Mouse (Mus musculus) gastrocnemius, adult 2 months (tissue): ENCODE measurements around the gene Ints12. TPM values are rescaled to one million over a fixed set of nuclear protein-coding genes. Genes with fewer than 3 reads are reported as not detected.

Source experiments
- DNase-seq: peaks from one replicate; pipeline ENCODE4 v3.0.0; 2022
- H3K27ac ChIP-seq: fragments of 200-600 bp; 2 replicates; pipeline ENCODE4 v1.8.1; 2022; ENCODE audit warnings: mild to moderate bottlenecking
- H3K4me3 ChIP-seq: fragments of 200-600 bp; 2 replicates; pipeline ENCODE4 v1.8.1; 2022; ENCODE audit warnings: mild to moderate bottlenecking, moderate library complexity
- CTCF ChIP-seq: fragments of 200-600 bp; IDR thresholded peaks from 2 replicates; pipeline ENCODE4 v1.8.1; 2022; ENCODE audit warnings: antibody characterized with exemption, mild to moderate bottlenecking, moderate library complexity
- intact Hi-C: fragments of 180-260 bp; cut with DNase I; formaldehyde crosslinking; loops from one replicate; pipeline ENCODE4 v1.15.1; 2025
- long read RNA-seq, 2 experiments: library from polyadenylated mRNA; stranded (forward); transcript quantifications; one replicate each; pipeline ENCODE4 v2.0.0; 2021
- total RNA-seq, 2 experiments: library from RNA; stranded (reverse); gene quantifications; 2 replicates each; pipeline ENCODE4 v1.2.3; 2021

The Ints12 gene
- 1 to 10 TPM; 7.4 to 7.5 TPM for total RNA-seq
- long read RNA-seq, experiment 1, transcript Ints12-201 (7 exons, 3,101 nt): major isoform, 9 of 12 reads
- long read RNA-seq, experiment 1, partial matches to known transcripts: 2 of 12 reads
- long read RNA-seq, experiment 1, other reads (novel, unspliced or antisense): 1 of 12 reads
- long read RNA-seq, experiment 2, transcript Ints12-201 (7 exons, 3,101 nt): major isoform, 10 of 11 reads
- long read RNA-seq, experiment 2, partial matches to known transcripts: 1 of 11 reads
- long read RNA-seq, experiment 2, other reads (novel, unspliced or antisense): 0 of 11 reads

- TF ChIP-seq CTCF: no peak
- peak within 1 kb of the TSS; percentile 77 for H3K4me3 ChIP-seq
- H3K27ac ChIP-seq: peak within 1 kb of the TSS; percentile 96
- DNase-seq: peak; percentile 92
- intact Hi-C loops: loop anchor here (10.0 kb wide), 1 partner anchor 407 kb away; the partner anchor contains the start of genes Aimp1 and Tbck
Measured at GRCm38 (mm10) chr3:133091664-133092273, at the start of gene Ints12, which contains the start of gene Gstcd. Ints12 (plus strand) TSS chr3:133091840. Gstcd (minus strand) TSS chr3:133092033.

GRCm38 (mm10) chr3:133052068-133052467 is 39.6 kb upstream of the Ints12 start:
- intact Hi-C loops: no loop called here
- DNase-seq: no peak
- TF ChIP-seq CTCF: no peak
- Histone ChIP-seq H3K27ac (no peak overlapping the region), H3K4me3 (no peak overlapping the region)

GRCm38 (mm10) chr3:133075560-133075959 is 16.1 kb upstream of the Ints12 start:
- intact Hi-C loops: no loop called here
- DNase-seq: no peak
- H3K27ac ChIP-seq: no peak overlapping the region
- no peak for TF ChIP-seq CTCF
- no peak overlapping the region for H3K4me3 ChIP-seq

DNA sequence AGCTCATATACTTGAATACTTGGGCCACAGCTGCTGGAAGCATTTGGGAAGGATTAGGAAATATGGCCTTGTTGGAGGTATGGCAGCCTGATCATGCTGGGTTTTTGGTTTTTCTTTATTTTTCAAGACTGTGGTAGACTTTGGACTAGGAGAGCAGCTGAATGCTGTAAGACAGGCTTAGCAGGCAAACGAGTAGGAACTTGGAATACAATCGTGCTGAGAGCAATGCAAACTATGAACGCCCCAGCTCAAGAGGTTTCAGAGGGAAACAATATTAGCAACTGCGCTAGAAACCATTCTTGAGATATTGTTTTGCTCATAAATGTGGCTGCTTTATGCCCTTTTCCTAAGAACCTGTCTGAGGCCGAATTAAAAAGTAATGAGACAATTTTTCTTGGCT is 8.9 kb upstream of the Ints12 start:
- no peak for DNase-seq
- Histone ChIP-seq H3K27ac (no peak overlapping the region), H3K4me3 (no peak overlapping the region)
- intact Hi-C loops: loop anchor here (10.0 kb wide), 2 partner anchors 192 to 338 kb away; no protein-coding TSS in a partner anchor
- no peak for TF ChIP-seq CTCF

DNA sequence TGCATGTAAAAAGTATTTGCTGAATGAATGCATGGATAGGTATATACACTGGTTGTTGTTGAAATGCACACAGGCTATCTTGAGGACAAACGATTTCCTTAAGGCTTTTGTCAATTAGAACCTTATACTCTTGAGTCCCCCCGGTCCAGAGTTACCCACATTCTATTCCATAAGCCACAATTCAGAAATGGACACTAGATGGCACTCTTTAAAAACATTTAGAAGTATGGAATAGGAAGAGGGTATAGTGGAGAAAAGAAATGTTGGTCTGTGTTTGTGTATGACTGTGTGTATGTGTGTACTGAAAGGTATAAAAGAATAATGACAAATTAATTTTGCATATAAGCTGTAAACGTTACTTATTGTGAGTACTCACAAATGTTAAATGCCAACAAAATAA is 5.8 kb upstream of the Ints12 start:
- Histone ChIP-seq H3K27ac (no peak overlapping the region), H3K4me3 (no peak overlapping the region)
- peak; percentile 54 for TF ChIP-seq CTCF
- intact Hi-C loops: loop anchor here (10.0 kb wide), 2 partner anchors 189 to 341 kb away; no protein-coding TSS in a partner anchor
- DNase-seq: no peak

GRCm38 (mm10) chr3:133090247-133091120 is 1.2 kb upstream of the Ints12 start:
- DNase-seq: no peak
- Histone ChIP-seq H3K27ac (peak overlapping the region; percentile 96), H3K4me3 (peak overlapping the region; percentile 77)
- intact Hi-C loops: loop anchor here (10.0 kb wide), 1 partner anchor 406 kb away; the partner anchor contains the start of genes Aimp1 and Tbck
- no peak for TF ChIP-seq CTCF

GRCm38 (mm10) chr3:133091121-133091663 is 448 bp upstream of the Ints12 start:
- intact Hi-C loops: loop anchor here (10.0 kb wide), 1 partner anchor 406 kb away; the partner anchor contains the start of genes Aimp1 and Tbck
- no peak for TF ChIP-seq CTCF
- peak; percentile 46 for DNase-seq
- Histone ChIP-seq H3K27ac (peak overlapping the region; percentile 96), H3K4me3 (peak overlapping the region; percentile 77)

- DNase-seq: no peak
- H3K4me3 ChIP-seq: peak overlapping the region; percentile 77
- no peak for TF ChIP-seq CTCF
- intact Hi-C loops: loop anchor here (10.0 kb wide), 1 partner anchor 408 kb away; the partner anchor contains the start of genes Aimp1 and Tbck
- peak overlapping the region; percentile 96 for H3K27ac ChIP-seq
Measured at GRCm38 (mm10) chr3:133092274-133092853, 724 bp downstream of the Ints12 start.

GRCm38 (mm10) chr3:133092936-133093335 is 1.3 kb downstream of the Ints12 start:
- peak overlapping the region; percentile 96; the same call in 1 of the 2 replicates for H3K27ac ChIP-seq
- peak overlapping the region; percentile 77 for H3K4me3 ChIP-seq
- TF ChIP-seq CTCF: no peak
- intact Hi-C loops: loop anchor here (10.0 kb wide), 1 partner anchor 408 kb away; the partner anchor contains the start of genes Aimp1 and Tbck
- no peak for DNase-seq

DNA sequence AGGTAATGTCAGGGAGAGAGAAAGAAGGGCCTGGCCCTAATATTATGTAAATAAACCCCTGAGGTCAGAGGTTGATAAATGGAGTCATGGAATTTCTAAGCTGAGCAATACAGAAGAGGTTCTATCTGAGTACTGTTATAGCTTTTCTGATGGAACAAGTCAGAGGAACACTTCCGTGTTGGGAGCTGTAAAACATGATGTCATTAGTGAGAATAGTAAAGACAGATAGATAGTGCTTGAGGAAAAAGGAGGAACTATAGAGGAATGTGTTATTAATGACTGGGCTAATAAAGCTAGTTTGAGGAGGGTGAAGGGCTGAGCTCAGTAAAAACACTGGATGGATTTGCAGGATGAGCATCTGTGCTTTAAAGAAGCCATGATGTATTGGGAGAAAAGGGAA is 2.7 kb downstream of the Ints12 start:
- intact Hi-C loops: loop anchor here (10.0 kb wide), 1 partner anchor 410 kb away; the partner anchor contains the start of genes Aimp1 and Tbck
- Histone ChIP-seq H3K27ac (no peak overlapping the region), H3K4me3 (no peak overlapping the region)
- TF ChIP-seq CTCF: no peak
- no peak for DNase-seq

GRCm38 (mm10) chr3:133097936-133098335 is 6.3 kb downstream of the Ints12 start:
- no peak for DNase-seq
- no peak overlapping the region for H3K4me3 ChIP-seq
- TF ChIP-seq CTCF: no peak
- H3K27ac ChIP-seq: no peak overlapping the region
- intact Hi-C loops: loop anchor here (10.0 kb wide), 1 partner anchor 413 kb away; the partner anchor contains the start of genes Aimp1 and Tbck
